Mouse (Mus musculus) CH12.LX (cell line): ENCODE results near the gene Zfp106. TPM values are rescaled to one million over a fixed set of nuclear protein-coding genes. Genes with fewer than 3 reads are reported as not detected.

Experiments
- DNase-seq: peaks from one replicate; pipeline ENCODE4 v3.0.0-alpha.2; 2013; ENCODE audit errors: extremely low read depth
- H3K27ac ChIP-seq: 2 replicates; pipeline ENCODE4 v1.5.1; 2012; ENCODE audit warnings: low read depth, mild to moderate bottlenecking, control low read depth, moderate library complexity; ENCODE audit not compliant: insufficient read depth
- H3K27me3 ChIP-seq: replicated peaks from 2 replicates; pipeline ENCODE3; 2012; ENCODE audit warnings: inconsistent platforms
- H3K36me3 ChIP-seq, 2 experiments: replicated peaks in 1 of 2; 2 replicates each; pipeline versions ENCODE3 to v1.6.1; 2012; ENCODE audit warnings: inconsistent platforms in 1 of 2, low read length in 1 of 2, mild to moderate bottlenecking in 1 of 2, mixed read lengths in 1 of 2, moderate library complexity in 1 of 2; ENCODE audit not compliant: control insufficient read depth in 1 of 2, insufficient read depth in 1 of 2
- H3K4me1 ChIP-seq, 2 experiments: 2 replicates each; pipeline ENCODE4 v1.6.1; 2012; ENCODE audit warnings: inconsistent platforms in 1 of 2, moderate library complexity in 1 of 2; ENCODE audit not compliant: insufficient read depth in 2 of 2, control insufficient read depth in 1 of 2
- H3K4me2 ChIP-seq: 2 replicates; pipeline ENCODE4 v1.6.1; 2012; ENCODE audit warnings: low read depth, mild to moderate bottlenecking, control low read depth; ENCODE audit not compliant: poor library complexity, insufficient read depth, severe bottlenecking
- H3K4me3 ChIP-seq, 3 experiments: fragments of 150-350 bp in 1 of 3; sonication (generic) in 1 of 3; replicated peaks in 1 of 3; 2 replicates each; pipeline versions ENCODE3 to v1.5.1; 2011 to 2012; ENCODE audit warnings: low read depth in 2 of 3, low read length in 2 of 3, mild to moderate bottlenecking in 2 of 3, moderate library complexity in 2 of 3, control low read depth in 1 of 3, improper control_type of control experiment in 1 of 3, inconsistent platforms in 1 of 3, mixed read lengths in 1 of 3; ENCODE audit not compliant: poor library complexity in 1 of 3
- H3K79me2 ChIP-seq: replicated peaks from 2 replicates; pipeline ENCODE4 v1.6.1; 2012; ENCODE audit warnings: mild to moderate bottlenecking, moderate library complexity; ENCODE audit not compliant: control insufficient read depth, poor library complexity, insufficient read depth, severe bottlenecking; ENCODE audit errors: extremely low read depth
- H3K9ac ChIP-seq: 2 replicates; pipeline ENCODE4 v1.6.1; 2012; ENCODE audit warnings: low read depth, mild to moderate bottlenecking, control low read depth, moderate library complexity; ENCODE audit not compliant: insufficient read depth
- H3K9me3 ChIP-seq: replicated peaks from 2 replicates; pipeline ENCODE3; 2012; ENCODE audit warnings: low read length, inconsistent platforms, mixed read lengths
- BHLHE40 ChIP-seq: IDR thresholded peaks from 2 replicates; pipeline ENCODE4 v1.6.1; 2011; ENCODE audit warnings: mild to moderate bottlenecking, low read depth, low read length, improper control_type of control experiment
- CHD2 ChIP-seq: IDR thresholded peaks from 2 replicates; pipeline ENCODE4 v1.6.1; 2011; ENCODE audit warnings: low read length, improper control_type of control experiment
- CTCF ChIP-seq, 2 experiments: IDR thresholded peaks in 1 of 2; conservative IDR thresholded peaks in 1 of 2; 2 replicates each; pipeline ENCODE4 v1.5.1; 2011 to 2012; ENCODE audit warnings: low read depth in 2 of 2, low read length in 2 of 2, improper control_type of control experiment in 1 of 2, inconsistent platforms in 1 of 2, mild to moderate bottlenecking in 1 of 2, moderate library complexity in 1 of 2
- E2F4 ChIP-seq: IDR thresholded peaks from 2 replicates; pipeline ENCODE4 v1.6.1; 2011; ENCODE audit warnings: low read depth, low read length, improper control_type of control experiment; ENCODE audit not compliant: insufficient replicate concordance
- ELF1 ChIP-seq: IDR thresholded peaks from 2 replicates; pipeline ENCODE4 v1.6.1; 2014; ENCODE audit warnings: low read depth, mild to moderate bottlenecking, inconsistent platforms, low read length, improper control_type of control experiment
- EP300 ChIP-seq: IDR thresholded peaks from 2 replicates; pipeline ENCODE4 v1.6.1; 2011; ENCODE audit warnings: low read length, improper control_type of control experiment
- ETS1 ChIP-seq: conservative IDR thresholded peaks from 2 replicates; pipeline ENCODE4 v1.6.1; 2012; ENCODE audit warnings: low read depth, mild to moderate bottlenecking, inconsistent platforms, low read length, improper control_type of control experiment, moderate library complexity
- IRF4 ChIP-seq: IDR thresholded peaks from 2 replicates; pipeline ENCODE4 v1.6.1; 2014; ENCODE audit warnings: low read depth, mild to moderate bottlenecking, inconsistent platforms, low read length, improper control_type of control experiment
- JUN ChIP-seq: IDR thresholded peaks from 2 replicates; pipeline ENCODE4 v1.6.1; 2011; ENCODE audit warnings: low read depth, mild to moderate bottlenecking, low read length, improper control_type of control experiment, moderate library complexity; ENCODE audit not compliant: insufficient read depth
- JUND ChIP-seq: conservative IDR thresholded peaks from 2 replicates; pipeline ENCODE4 v1.6.1; 2011; ENCODE audit warnings: low read depth, low read length, improper control_type of control experiment
- KAT2A ChIP-seq: IDR thresholded peaks from 2 replicates; pipeline ENCODE4 v1.6.1; 2012; ENCODE audit warnings: low read length, improper control_type of control experiment, inconsistent platforms; ENCODE audit not compliant: insufficient replicate concordance
- MAFK ChIP-seq: IDR thresholded peaks from 2 replicates; pipeline ENCODE4 v1.6.1; 2011; ENCODE audit warnings: low read length, improper control_type of control experiment; ENCODE audit not compliant: insufficient replicate concordance
- MAX ChIP-seq: IDR thresholded peaks from 2 replicates; pipeline ENCODE4 v1.6.1; 2011; ENCODE audit warnings: low read length, improper control_type of control experiment
- MAZ ChIP-seq: IDR thresholded peaks from 2 replicates; pipeline ENCODE4 v1.6.1; 2012; ENCODE audit warnings: low read depth, mild to moderate bottlenecking, inconsistent platforms, low read length, improper control_type of control experiment, moderate library complexity
- MEF2A ChIP-seq: IDR thresholded peaks from 2 replicates; pipeline ENCODE4 v1.6.1; 2014; ENCODE audit warnings: low read depth, mild to moderate bottlenecking, inconsistent platforms, low read length, improper control_type of control experiment, borderline replicate concordance
- MXI1 ChIP-seq: IDR thresholded peaks from 2 replicates; pipeline ENCODE4 v1.6.1; 2011; ENCODE audit warnings: mild to moderate bottlenecking, low read depth, low read length, improper control_type of control experiment
- MYC ChIP-seq: IDR thresholded peaks from 2 replicates; pipeline ENCODE4 v1.6.1; 2011; ENCODE audit warnings: low read depth, mild to moderate bottlenecking, improper control_type of control experiment, low read length
- POLR2AphosphoS2 ChIP-seq: IDR thresholded peaks from 2 replicates; pipeline ENCODE4 v1.6.1; 2011; ENCODE audit warnings: low read depth, low read length, improper control_type of control experiment
- RCOR1 ChIP-seq: conservative IDR thresholded peaks from 2 replicates; pipeline ENCODE4 v1.6.1; 2012; ENCODE audit warnings: low read depth, mild to moderate bottlenecking, inconsistent platforms, low read length, improper control_type of control experiment
- SIN3A ChIP-seq: IDR thresholded peaks from 2 replicates; pipeline ENCODE4 v1.6.1; 2012; ENCODE audit warnings: low read length, improper control_type of control experiment, inconsistent platforms
- TBP ChIP-seq: conservative IDR thresholded peaks from 2 replicates; pipeline ENCODE4 v1.6.1; 2011; ENCODE audit warnings: low read depth, low read length, improper control_type of control experiment
- TCF12 ChIP-seq: IDR thresholded peaks from 2 replicates; pipeline ENCODE4 v1.6.1; 2014; ENCODE audit warnings: low read depth, mild to moderate bottlenecking, inconsistent platforms, low read length, improper control_type of control experiment
- ZKSCAN1 ChIP-seq: IDR thresholded peaks from 2 replicates; pipeline ENCODE4 v1.6.1; 2012; ENCODE audit warnings: low read depth, inconsistent platforms, low read length, improper control_type of control experiment, borderline replicate concordance
- ZMIZ1 ChIP-seq: IDR thresholded peaks from 2 replicates; pipeline ENCODE4 v1.6.1; 2012; ENCODE audit warnings: low read depth, mild to moderate bottlenecking, inconsistent platforms, low read length, improper control_type of control experiment
- ZNF384 ChIP-seq: IDR thresholded peaks from 2 replicates; pipeline ENCODE4 v1.6.1; 2012; ENCODE audit warnings: low read depth, low read length, improper control_type of control experiment, inconsistent platforms
- dilution Hi-C: fragments of 300-500 bp; cut with MboI; formaldehyde crosslinking; loops from 2 replicates; pipeline ENCODE4 v1.14.3; 2020; ENCODE audit warnings: low sequenced_read_pairs; ENCODE audit not compliant: extremely low pct_unique_long_range_greater_than_20kb, extremely low pct_ligation_motif_present
- in situ Hi-C: fragments of 300-500 bp; cut with MboI; formaldehyde crosslinking; loops from 3 replicates; pipeline ENCODE4 v1.14.3; 2019; ENCODE audit warnings: low sequenced_read_pairs, low pct_ligation_motif_present, low pct_unique_long_range_greater_than_20kb, mixed read lengths
- polyA plus RNA-seq: library from polyadenylated mRNA; unstranded; fragments of >175 nt; gene quantifications from 2 replicates; pipeline ENCODE4 v1.2.1, GENCODE M21; 2012; ENCODE audit warnings: low read depth; ENCODE audit not compliant: insufficient read length
- total RNA-seq, 2 experiments: library from RNA; depleted of rRNA; stranded (reverse); fragments of 300-350 nt in 1 of 2; fragments of >200 nt in 1 of 2; gene quantifications; 2 replicates each; pipeline ENCODE4 v1.2.3; 2012 to 2014

Gene Zfp106
- total and polyA plus RNA-seq, 3 experiments, result 93.8 to 183 (median 130) TPM

GRCm38 (mm10) chr2:120539778-120540208, 23.9 kb downstream of the Zfp106 start:
- H3K9ac ChIP-seq, result peak overlapping the region; percentile 47; the same call in 1 of the 2 replicates
- peaks cover 19 to 56% of the 10 kb centered on the region in 2 experiments for H3K36me3 ChIP-seq
- no peaks in the 10 kb centered on the region for H3K9me3 ChIP-seq
- TF ChIP-seq KAT2A, result no peak
- peak; percentile 63; the same call in 1 of the 2 replicates for TF ChIP-seq TCF12
- peak; percentile 95 for TF ChIP-seq MYC
- peak; percentile 90 for TF ChIP-seq BHLHE40
- TF ChIP-seq ZKSCAN1, result no peak
- peak; percentile 95 for TF ChIP-seq ETS1
- peak; percentile 88 for TF ChIP-seq MXI1
- TF ChIP-seq ZNF384, result peak; percentile 10; the same call in 1 of the 2 replicates
- no peak for TF ChIP-seq CTCF (conservative IDR thresholded peaks at IDR 0.05 in 1 of 2, IDR thresholded peaks at IDR 0.05 in 1 of 2; ENCODE audit: low read depth in 2 of 2, low read length in 2 of 2)
- peak; percentile 89 for TF ChIP-seq MAX
- peak; percentile 97 for TF ChIP-seq SIN3A
- TF ChIP-seq POLR2AphosphoS2, result no peak
- TF ChIP-seq TBP, result 0 out of 2 replicates have a peak, but pooled peaks have one; percentile 29
- TF ChIP-seq JUN, result peak; percentile 55
- TF ChIP-seq JUND, result peak; percentile 54; the same call in 1 of the 2 replicates
- peak; percentile 97 for TF ChIP-seq EP300
- TF ChIP-seq ZMIZ1, result no peak
- TF ChIP-seq CHD2, result peak; percentile 54; the same call in 1 of the 2 replicates
- TF ChIP-seq IRF4, result peak; percentile 95
- peak; percentile 57; the same call in 1 of the 2 replicates for TF ChIP-seq MAFK
- no peak for TF ChIP-seq E2F4
- peak; percentile 73 for TF ChIP-seq MEF2A
- TF ChIP-seq MAZ, result 0 out of 2 replicates have a peak, but pooled peaks have one; percentile 43
- peak; percentile 89; the same call in 1 of the 2 replicates for TF ChIP-seq RCOR1
- TF ChIP-seq ELF1, result 0 out of 2 replicates have a peak, but pooled peaks have one; percentile 30
- peak; percentile 75 for DNase-seq
- peak overlapping the region; percentile 91 for H3K27ac ChIP-seq
- no peaks in the 10 kb centered on the region for H3K27me3 ChIP-seq
- in situ Hi-C loops, result no loop called here
- H3K79me2 ChIP-seq, result peaks cover 12% of the 10 kb centered on the region
- H3K4me2 ChIP-seq, result peak overlapping the region; percentile 68
- dilution Hi-C loops, result no loop called here
- peaks cover 0 to 37% of the 10 kb centered on the region in 2 experiments; a peak in 2 of 4 replicates for H3K4me1 ChIP-seq
- peak overlapping the region in 1 of 3 experiments; percentile 21 for H3K4me3 ChIP-seq
